Mouse (Mus musculus): ENCODE measurements around the gene E130218I03Rik. TPM values are rescaled to one million over a fixed set of nuclear protein-coding genes. Genes with fewer than 3 reads are reported as not detected.
"Not testable (repeated sequence)": the region's sequence is repeated elsewhere in the genome, so short reads cannot be mapped to it uniquely, and the experiment has no call there.

Gene E130218I03Rik
- polyA plus RNA-seq, 1 experiment = not detected

DNA sequence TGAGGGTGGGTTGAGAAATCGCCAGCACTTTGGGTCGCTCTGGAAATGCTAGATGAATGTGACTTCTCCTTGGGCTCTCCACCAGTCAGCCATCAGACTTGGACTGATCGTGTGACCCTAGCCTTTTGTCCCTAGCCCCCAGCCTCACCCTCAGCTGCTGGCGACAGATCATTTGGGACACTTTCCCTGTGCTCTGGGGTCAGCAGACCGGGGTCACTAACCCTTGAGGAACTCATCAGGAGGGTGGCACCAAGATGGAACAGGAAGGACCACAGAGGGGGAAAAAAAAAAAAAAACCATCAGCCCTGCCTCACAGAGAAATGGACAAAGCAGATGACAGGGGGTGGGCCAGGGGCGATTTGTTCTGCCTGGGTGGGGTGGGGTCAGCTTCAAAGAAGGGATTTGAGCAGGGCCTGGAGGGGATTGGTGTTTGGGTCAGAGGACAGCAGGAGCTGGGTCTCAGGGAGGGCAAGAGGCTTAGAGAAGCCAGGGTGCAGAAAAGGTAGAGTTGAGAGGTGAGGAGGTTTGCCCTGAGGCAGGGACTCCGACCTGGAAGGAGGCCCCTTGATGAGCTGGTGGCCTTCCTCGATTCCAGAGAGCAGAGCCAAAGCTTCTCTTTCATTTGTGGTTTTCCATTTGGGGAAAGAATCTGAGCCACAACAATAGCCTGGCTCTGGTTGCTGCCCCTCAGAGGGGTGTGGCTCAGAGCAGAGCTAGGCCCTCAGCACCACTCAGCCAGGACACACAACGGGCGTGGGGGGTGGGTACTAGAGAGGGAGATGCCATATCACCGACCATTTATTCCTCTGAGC is 13.9 kb downstream of the E130218I03Rik start:
- Histone ChIP-seq H3K27ac (ENCODE audit: insufficient read depth, low read length) (no peak overlapping the region), H3K4me3 (ENCODE audit: insufficient read depth, low read length) (no peak overlapping the region), H3K4me1 (ENCODE audit: control insufficient read depth, insufficient read depth, low read length) (no peaks in the 10 kb centered on the region)
- TF ChIP-seq CTCF (IDR thresholded peaks at IDR 0.05; ENCODE audit: extremely low read depth, insufficient read depth, low read length) (no peak), POLR2A (IDR thresholded peaks at IDR 0.05; ENCODE audit: extremely low read depth, insufficient read depth, low read length) (no peak)

DNA sequence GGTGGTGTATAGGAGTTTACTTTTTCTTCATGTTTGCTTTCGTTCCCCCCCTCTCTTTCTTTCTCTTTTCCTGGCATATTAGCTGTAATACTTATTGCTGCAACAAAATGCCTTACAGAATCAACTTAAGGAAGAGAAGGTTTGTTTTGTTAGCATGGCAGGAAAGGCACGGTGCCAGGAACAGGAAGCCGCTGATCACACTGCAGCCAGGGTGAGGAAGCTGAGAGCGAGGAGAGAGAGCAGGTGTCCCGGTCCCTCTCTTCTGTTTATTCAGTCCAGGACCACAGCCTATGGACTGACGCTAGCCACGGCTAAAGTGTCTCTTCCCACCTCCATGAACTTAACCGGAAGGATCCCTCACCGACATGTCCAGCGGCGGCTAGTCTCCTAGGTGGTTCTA is 14.9 kb downstream of the E130218I03Rik start:
- no peaks in the 10 kb centered on the region for H3K4me1 ChIP-seq (ENCODE audit: control insufficient read depth, insufficient read depth, low read length)
- no peak overlapping the region for H3K27ac ChIP-seq (ENCODE audit: insufficient read depth, low read length)
- no peak overlapping the region for H3K4me3 ChIP-seq (ENCODE audit: insufficient read depth, low read length)
- no peak for TF ChIP-seq POLR2A (IDR thresholded peaks at IDR 0.05; ENCODE audit: extremely low read depth, insufficient read depth, low read length)
- TF ChIP-seq CTCF (IDR thresholded peaks at IDR 0.05; ENCODE audit: extremely low read depth, insufficient read depth, low read length) = no peak

DNA sequence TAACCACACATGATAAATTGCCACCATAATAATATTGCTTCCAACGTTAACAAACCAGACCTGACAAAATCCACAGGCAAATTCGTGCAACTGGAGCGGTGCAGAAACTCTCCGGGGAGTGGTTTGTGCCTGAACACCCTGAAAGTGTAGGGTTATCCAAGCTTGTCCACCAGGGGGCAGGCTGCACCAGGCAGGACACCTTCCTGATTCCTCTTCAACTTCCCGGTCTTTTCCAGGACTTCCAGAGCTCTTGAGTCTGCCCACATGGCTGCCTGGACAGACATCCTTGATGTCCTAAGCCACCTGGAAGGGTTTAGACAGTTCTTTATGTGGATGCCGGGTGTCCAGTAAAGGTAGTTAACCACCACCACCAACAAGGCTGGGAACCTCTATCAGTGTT is 19.7 kb downstream of the E130218I03Rik start:
- H3K4me1 ChIP-seq (ENCODE audit: control insufficient read depth, insufficient read depth, low read length) = no peaks in the 10 kb centered on the region
- H3K4me3 ChIP-seq (ENCODE audit: insufficient read depth, low read length) = no peak overlapping the region
- no peak overlapping the region for H3K27ac ChIP-seq (ENCODE audit: insufficient read depth, low read length)
- TF ChIP-seq POLR2A (IDR thresholded peaks at IDR 0.05; ENCODE audit: extremely low read depth, insufficient read depth, low read length) (no peak), CTCF (IDR thresholded peaks at IDR 0.05; ENCODE audit: extremely low read depth, insufficient read depth, low read length) (peak; percentile 62)

DNA sequence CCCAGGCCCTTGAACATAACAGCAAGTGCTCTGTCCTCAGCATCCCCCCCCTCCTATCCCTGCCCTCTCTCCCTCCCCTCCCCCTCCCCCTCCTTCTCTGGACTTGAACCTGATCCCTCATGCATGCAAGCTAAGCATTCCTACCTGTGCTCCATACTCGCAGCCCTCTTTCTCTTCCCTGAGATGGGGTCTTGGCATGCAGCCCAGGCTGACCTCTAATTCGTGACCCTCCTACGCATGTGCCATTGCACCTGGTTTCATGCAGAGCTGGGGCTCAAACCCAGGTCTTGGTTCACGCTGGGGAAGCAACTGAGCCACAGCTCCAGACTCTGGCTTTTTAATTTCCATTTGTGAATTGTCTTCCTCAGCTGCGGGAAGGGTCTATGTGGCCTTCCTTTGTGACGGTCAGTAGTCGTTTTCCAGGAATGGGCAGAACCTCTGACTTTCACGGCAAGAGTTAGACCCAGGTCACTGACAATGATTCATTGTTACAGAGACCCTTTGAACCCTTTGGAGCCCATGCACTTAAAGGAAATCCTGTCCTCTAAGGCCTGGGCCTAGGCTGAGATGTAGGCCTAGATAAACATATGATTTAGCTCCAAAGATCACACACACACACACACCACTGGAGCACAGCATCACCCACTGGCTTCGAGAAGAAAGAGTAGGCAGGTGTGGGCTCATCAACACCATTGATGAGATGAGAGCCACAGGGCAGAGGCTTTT is 22.6 kb downstream of the E130218I03Rik start:
- H3K4me3 ChIP-seq (ENCODE audit: insufficient read depth, low read length) = no peak overlapping the region
- TF ChIP-seq CTCF (IDR thresholded peaks at IDR 0.05; ENCODE audit: extremely low read depth, insufficient read depth, low read length) = no peak
- no peak overlapping the region for H3K27ac ChIP-seq (ENCODE audit: insufficient read depth, low read length)
- no peaks in the 10 kb centered on the region for H3K4me1 ChIP-seq (ENCODE audit: control insufficient read depth, insufficient read depth, low read length)

DNA sequence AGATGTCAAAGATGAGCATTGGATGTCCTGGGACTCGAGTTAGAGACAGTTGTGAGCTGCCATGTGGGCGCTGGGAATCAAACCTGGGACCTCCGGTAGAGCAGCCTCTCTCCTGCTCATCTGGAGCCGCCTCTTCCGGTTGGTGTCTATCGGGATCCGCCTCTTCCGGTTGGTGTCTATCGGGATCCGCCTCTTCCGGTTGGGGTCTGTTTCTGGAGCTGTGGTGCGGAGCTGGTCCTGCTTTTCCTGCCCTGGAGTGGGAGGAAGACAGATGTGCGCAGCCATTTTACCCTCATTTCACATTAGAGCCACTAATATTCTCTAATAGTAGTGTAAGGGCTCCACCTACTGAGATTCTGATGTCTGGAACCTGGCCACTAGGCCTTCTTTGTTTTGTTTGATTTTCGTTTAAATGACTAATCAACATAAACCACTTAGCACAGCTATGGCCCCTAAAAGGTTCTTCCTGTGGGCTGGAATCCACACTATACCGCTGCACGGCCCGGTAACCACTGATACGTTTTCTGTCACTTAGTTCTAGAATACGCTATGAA is 24.7 kb downstream of the E130218I03Rik start:
- TF ChIP-seq POLR2A (IDR thresholded peaks at IDR 0.05; ENCODE audit: extremely low read depth, insufficient read depth, low read length) (no peak), CTCF (IDR thresholded peaks at IDR 0.05; ENCODE audit: extremely low read depth, insufficient read depth, low read length) (no peak)
- no peak overlapping the region for H3K27ac ChIP-seq (ENCODE audit: insufficient read depth, low read length)

DNA sequence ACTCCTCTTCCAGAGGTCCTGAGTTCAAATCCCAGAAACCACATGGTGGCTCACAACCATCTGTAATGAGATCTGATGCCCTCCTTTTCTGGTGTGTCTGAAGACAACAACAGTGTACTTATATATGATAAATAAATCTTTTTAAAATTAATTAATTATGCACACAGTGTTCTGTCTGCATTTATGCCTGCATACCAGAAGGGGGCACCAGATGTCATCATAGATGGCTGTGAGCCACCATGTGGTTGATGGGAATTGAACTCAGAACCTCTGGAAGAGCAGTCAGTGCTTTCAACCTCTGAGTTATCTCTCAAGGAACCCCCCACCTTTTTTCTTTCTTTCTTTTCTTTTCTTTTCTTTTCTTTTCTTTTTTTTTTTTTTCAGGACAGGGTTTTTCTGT is 26.2 kb downstream of the E130218I03Rik start:
- H3K27ac ChIP-seq (ENCODE audit: insufficient read depth, low read length); H3K4me3 ChIP-seq (ENCODE audit: insufficient read depth, low read length); H3K4me1 ChIP-seq (ENCODE audit: control insufficient read depth, insufficient read depth, low read length): not testable (repeated sequence)

More for the DNA sequence above, 24.7 kb downstream of the E130218I03Rik start:
- no peak overlapping the region for H3K4me3 ChIP-seq (ENCODE audit: insufficient read depth, low read length)
- no peaks in the 10 kb centered on the region for H3K4me1 ChIP-seq (ENCODE audit: control insufficient read depth, insufficient read depth, low read length)

DNA sequence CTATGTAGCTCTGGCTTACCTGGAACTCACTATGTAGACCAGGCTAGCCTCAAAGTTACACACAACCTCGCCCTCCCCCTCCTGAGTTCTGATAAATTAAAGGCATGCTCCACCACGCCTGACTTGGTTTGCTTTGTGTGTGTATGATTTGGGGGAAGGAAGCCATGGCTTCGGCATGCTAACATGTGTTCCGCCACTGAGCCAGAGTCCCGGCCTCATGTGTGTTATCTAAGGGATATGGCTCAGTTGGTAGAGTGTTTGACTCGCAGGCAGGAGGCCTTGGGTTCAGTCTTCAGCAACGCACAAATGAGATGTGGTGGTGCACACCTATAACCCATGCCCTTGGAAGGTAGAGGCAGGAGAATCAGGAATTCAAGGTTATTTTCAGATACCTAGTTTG is 28.5 kb downstream of the E130218I03Rik start:
- no peaks in the 10 kb centered on the region for H3K4me1 ChIP-seq (ENCODE audit: control insufficient read depth, insufficient read depth, low read length)
- no peak for TF ChIP-seq POLR2A (IDR thresholded peaks at IDR 0.05; ENCODE audit: extremely low read depth, insufficient read depth, low read length)
- no peak for TF ChIP-seq CTCF (IDR thresholded peaks at IDR 0.05; ENCODE audit: extremely low read depth, insufficient read depth, low read length)
- no peak overlapping the region for H3K4me3 ChIP-seq (ENCODE audit: insufficient read depth, low read length)
- no peak overlapping the region for H3K27ac ChIP-seq (ENCODE audit: insufficient read depth, low read length)

DNA sequence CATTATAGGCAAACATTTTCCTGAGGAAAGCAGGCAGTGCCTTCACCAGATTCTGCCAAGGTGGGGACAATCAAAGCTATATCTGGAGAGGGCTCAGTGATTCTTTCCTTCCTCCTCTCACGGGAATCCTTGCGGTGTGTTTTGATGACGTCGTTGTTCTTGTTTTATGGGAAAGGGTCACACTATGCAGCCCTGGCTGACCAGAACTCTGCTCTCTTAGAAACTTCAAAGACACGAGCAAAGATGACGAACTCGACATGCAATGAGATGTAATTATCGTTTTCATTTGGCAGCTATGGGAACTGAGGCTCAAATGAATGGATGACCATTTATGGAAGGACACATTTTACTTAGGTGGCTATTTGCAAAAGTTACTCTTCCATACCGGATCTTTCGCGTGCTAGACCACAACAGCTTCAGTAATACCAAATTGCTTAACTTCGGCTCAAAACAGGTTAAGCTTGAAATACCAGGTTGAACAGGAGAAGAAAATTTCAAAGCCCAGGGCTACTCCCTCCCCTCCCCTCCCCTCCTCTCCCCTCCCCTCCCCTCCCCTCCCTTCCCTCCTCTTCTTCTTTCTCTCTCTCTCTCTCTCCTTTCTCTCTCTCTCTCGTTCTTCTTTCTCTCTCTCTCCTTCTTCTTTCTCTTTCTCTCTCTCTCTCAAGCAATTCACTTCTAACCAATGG is 29.4 kb downstream of the E130218I03Rik start:
- no peak overlapping the region for H3K4me3 ChIP-seq (ENCODE audit: insufficient read depth, low read length)
- H3K4me1 ChIP-seq (ENCODE audit: control insufficient read depth, insufficient read depth, low read length) = no peaks in the 10 kb centered on the region
- TF ChIP-seq POLR2A (IDR thresholded peaks at IDR 0.05; ENCODE audit: extremely low read depth, insufficient read depth, low read length) (no peak), CTCF (IDR thresholded peaks at IDR 0.05; ENCODE audit: extremely low read depth, insufficient read depth, low read length) (no peak)
- H3K27ac ChIP-seq (ENCODE audit: insufficient read depth, low read length) = no peak overlapping the region

DNA sequence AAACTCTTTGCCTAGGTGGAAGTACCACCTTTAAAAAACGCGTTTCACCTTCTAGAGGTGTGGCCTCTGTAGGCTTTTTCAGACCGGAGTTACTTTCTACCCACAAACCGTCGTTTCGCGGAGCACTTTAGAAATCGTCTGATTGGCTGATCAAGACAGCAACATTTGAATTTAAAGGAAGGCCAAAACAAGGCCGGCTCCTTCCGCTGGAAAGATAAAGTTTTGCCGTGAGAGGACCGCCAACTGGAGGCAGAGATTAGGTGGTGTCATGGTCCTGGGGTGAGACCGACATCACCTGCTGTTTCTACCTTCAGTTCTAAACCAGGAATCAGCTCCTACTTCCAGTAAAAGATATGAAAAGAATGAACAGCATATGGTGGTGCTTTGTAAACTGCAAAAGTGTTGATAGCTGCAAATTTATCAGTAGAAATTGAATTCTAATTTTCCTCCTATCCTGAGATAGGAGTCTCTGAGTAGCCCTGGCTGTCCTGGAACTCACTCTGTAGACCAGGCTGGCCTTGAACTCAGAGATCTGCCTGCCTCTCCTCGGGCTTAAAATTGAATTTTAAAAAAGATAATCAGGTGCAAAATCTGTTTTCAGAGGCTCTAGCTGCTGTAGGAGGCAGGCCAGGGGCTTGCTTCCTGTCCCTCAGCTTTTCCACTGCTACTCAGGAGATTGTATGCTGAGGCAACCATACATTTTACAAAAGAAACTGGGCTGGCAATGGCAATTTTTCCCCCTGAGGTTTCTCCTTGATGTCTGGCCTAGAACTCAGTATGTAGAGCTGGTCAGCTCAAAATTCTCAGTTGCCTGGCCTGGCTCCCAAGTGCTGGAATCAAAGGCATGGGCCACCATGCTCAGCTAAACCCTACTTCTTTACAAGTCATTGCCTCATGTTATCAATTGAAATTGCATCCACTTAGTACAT is 30.2 kb downstream of the E130218I03Rik start:
- Histone ChIP-seq H3K27ac (ENCODE audit: insufficient read depth, low read length) (no peak overlapping the region), H3K4me3 (ENCODE audit: insufficient read depth, low read length) (no peak overlapping the region), H3K4me1 (ENCODE audit: control insufficient read depth, insufficient read depth, low read length) (no peaks in the 10 kb centered on the region)
- TF ChIP-seq POLR2A (IDR thresholded peaks at IDR 0.05; ENCODE audit: extremely low read depth, insufficient read depth, low read length) (no peak), CTCF (IDR thresholded peaks at IDR 0.05; ENCODE audit: extremely low read depth, insufficient read depth, low read length) (no peak)

All from cortical plate, adult 2 months (tissue).